Mouse (Mus musculus) heart, embryonic 12.5 days (tissue): ENCODE data around the gene Esrrb. TPM values are rescaled to one million over a fixed set of nuclear protein-coding genes. Genes with fewer than 3 reads are reported as not detected.

Source experiments
- ATAC-seq: fragments of 200-750 bp; cut with Nextera tagmentation; 2 replicates; pipeline ENCODE4 v1.8.0; 2017; ENCODE audit warnings: moderate TSS enrichment, moderate library complexity; ENCODE audit not compliant: insufficient number of reproducible peaks, low FRiP score
- H3K27ac ChIP-seq: fragments of 300-500 bp; sonication (generic); 2 replicates; pipeline ENCODE4 v1.5.1; 2016; ENCODE audit warnings: mild to moderate bottlenecking, moderate library complexity; ENCODE audit not compliant: poor library complexity, severe bottlenecking
- H3K27me3 ChIP-seq: fragments of 300-500 bp; sonication (generic); replicated peaks from 2 replicates; pipeline ENCODE4 v1.6.1; 2016; ENCODE audit warnings: mild to moderate bottlenecking, moderate library complexity
- H3K36me3 ChIP-seq: fragments of 300-500 bp; sonication (generic); 2 replicates; pipeline ENCODE4 v1.6.1; 2016; ENCODE audit warnings: mild to moderate bottlenecking, moderate library complexity
- H3K4me1 ChIP-seq: fragments of 300-500 bp; sonication (generic); replicated peaks from 2 replicates; pipeline ENCODE4 v1.6.1; 2016; ENCODE audit warnings: mild to moderate bottlenecking
- H3K4me2 ChIP-seq: fragments of 300-500 bp; sonication (generic); 2 replicates; pipeline ENCODE4 v1.6.1; 2016; ENCODE audit warnings: mild to moderate bottlenecking, moderate library complexity
- H3K4me3 ChIP-seq: fragments of 300-500 bp; sonication (generic); 2 replicates; pipeline ENCODE4 v1.5.1; 2016; ENCODE audit warnings: mild to moderate bottlenecking
- H3K9ac ChIP-seq: fragments of 300-500 bp; sonication (generic); 2 replicates; pipeline ENCODE4 v1.6.1; 2016; ENCODE audit warnings: mild to moderate bottlenecking, moderate library complexity
- H3K9me3 ChIP-seq: fragments of 300-500 bp; sonication (generic); replicated peaks from 2 replicates; pipeline ENCODE4 v1.6.1; 2016; ENCODE audit warnings: mild to moderate bottlenecking, moderate library complexity
- WGBS: fragments of 180-500 bp; shearing (Covaris S2); methylation state at CpG from one replicate; pipeline ENCODE4 v1.1.7; 2016; 5-methylcytosine and 5-hydroxymethylcytosine counted together
- polyA plus RNA-seq: library from polyadenylated mRNA; unstranded; fragments of >200 nt; fragmentation: Nextera tagmentation; extraction: Ambion mirVana; gene quantifications from 2 replicates; pipeline ENCODE4 v1.2.1, GENCODE M21; 2016

Esrrb gene
- polyA plus RNA-seq, 1 experiment from 2014 or later, result 3.5 TPM

GRCm38 (mm10) chr12:86517721-86518120, 156.8 kb downstream of the Esrrb start:
- peaks cover 5% of the 10 kb centered on the region for H3K9me3 ChIP-seq
- peaks cover 8% of the 10 kb centered on the region for H3K36me3 ChIP-seq
- no peak overlapping the region for H3K9ac ChIP-seq
- H3K27ac ChIP-seq, result no peak overlapping the region
- no peak for ATAC-seq
- H3K4me3 ChIP-seq, result no peak overlapping the region
- no peak overlapping the region for H3K4me2 ChIP-seq
- peaks cover 10% of the 10 kb centered on the region for H3K4me1 ChIP-seq
- 59% methylated on average over 6 of the region's 6 CpGs for WGBS
- peaks cover 17% of the 10 kb centered on the region for H3K27me3 ChIP-seq

- H3K4me3 ChIP-seq, result no peak overlapping the region
- 23% methylated on average over 18 of the region's 18 CpGs for WGBS
- H3K9ac ChIP-seq, result no peak overlapping the region
These were observed 157.8 kb downstream of the Esrrb start for GRCm38 (mm10) chr12:86518746-86519145.

GRCm38 (mm10) chr12:86534283-86534682, 173.4 kb downstream of the Esrrb start:
- Histone ChIP-seq H3K9ac (no peak overlapping the region), H3K4me1 (no peaks in the 10 kb centered on the region), H3K9me3 (no peaks in the 10 kb centered on the region), H3K27ac (no peak overlapping the region), H3K4me2 (no peak overlapping the region), H3K36me3 (no peaks in the 10 kb centered on the region), H3K4me3 (no peak overlapping the region), H3K27me3 (no peaks in the 10 kb centered on the region)
- no peak for ATAC-seq
- 57% methylated on average over 2 of the region's 2 CpGs for WGBS

More at GRCm38 (mm10) chr12:86518746-86519145, 157.8 kb downstream of the Esrrb start:
- Histone ChIP-seq H3K36me3 (peaks cover 8% of the 10 kb centered on the region), H3K27me3 (peaks cover 17% of the 10 kb centered on the region), H3K4me2 (no peak overlapping the region), H3K27ac (no peak overlapping the region), H3K4me1 (peaks cover 14% of the 10 kb centered on the region), H3K9me3 (peaks cover 5% of the 10 kb centered on the region)
- no peak for ATAC-seq

- no peak overlapping the region for H3K27ac ChIP-seq
- H3K27me3 ChIP-seq, result peaks cover 4% of the 10 kb centered on the region; the same call in 1 of the 2 replicates
- H3K36me3 ChIP-seq, result no peaks in the 10 kb centered on the region
- no peak overlapping the region for H3K4me3 ChIP-seq
- no peak overlapping the region for H3K9ac ChIP-seq
- no peaks in the 10 kb centered on the region for H3K4me1 ChIP-seq
- no peak overlapping the region for H3K4me2 ChIP-seq
- ATAC-seq, result no peak
- H3K9me3 ChIP-seq, result no peaks in the 10 kb centered on the region
These were observed 176.9 kb downstream of the Esrrb start for GRCm38 (mm10) chr12:86537799-86538198.

- no peak for ATAC-seq
- H3K9me3 ChIP-seq, result no peaks in the 10 kb centered on the region
- peaks cover 4% of the 10 kb centered on the region; the same call in 1 of the 2 replicates for H3K27me3 ChIP-seq
- H3K4me3 ChIP-seq, result no peak overlapping the region
- no peaks in the 10 kb centered on the region for H3K36me3 ChIP-seq
- no peaks in the 10 kb centered on the region for H3K4me1 ChIP-seq
- 43% methylated on average over 4 of the region's 4 CpGs for WGBS
- no peak overlapping the region for H3K27ac ChIP-seq
- no peak overlapping the region for H3K9ac ChIP-seq
- H3K4me2 ChIP-seq, result no peak overlapping the region
These were observed 177.8 kb downstream of the Esrrb start for GRCm38 (mm10) chr12:86538711-86539110.

DNA sequence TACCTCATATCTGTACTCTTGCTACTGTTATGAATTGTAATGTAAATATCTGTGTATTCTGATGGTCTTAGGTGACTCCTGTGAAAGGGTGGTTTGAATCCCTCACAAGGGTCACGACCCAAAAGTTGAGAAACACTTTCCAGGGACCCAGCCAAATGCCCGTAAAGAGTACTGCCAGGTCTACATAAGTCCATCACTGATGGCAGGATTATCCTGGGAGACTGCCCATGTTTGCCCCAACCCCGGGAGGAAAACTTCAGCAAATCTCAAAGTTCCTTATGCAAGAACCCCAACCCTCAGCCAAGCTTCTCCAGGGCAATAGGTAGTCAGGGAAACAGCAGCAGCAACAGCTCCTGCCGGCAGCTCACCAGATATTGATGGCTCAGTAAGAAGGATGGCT, 178.6 kb downstream of the Esrrb start:
- Histone ChIP-seq H3K4me1 (no peaks in the 10 kb centered on the region), H3K27ac (no peak overlapping the region), H3K4me2 (no peak overlapping the region), H3K36me3 (no peaks in the 10 kb centered on the region), H3K4me3 (no peak overlapping the region), H3K9me3 (no peaks in the 10 kb centered on the region), H3K27me3 (peaks cover 4% of the 10 kb centered on the region; the same call in 1 of the 2 replicates), H3K9ac (no peak overlapping the region)
- 66% methylated on average over 4 of the region's 4 CpGs for WGBS
- no peak for ATAC-seq

GRCm38 (mm10) chr12:86547808-86548207, 186.9 kb downstream of the Esrrb start:
- no peaks in the 10 kb centered on the region for H3K9me3 ChIP-seq

GRCm38 (mm10) chr12:86553037-86553436, 192.1 kb downstream of the Esrrb start:
- Histone ChIP-seq H3K4me3 (no peak overlapping the region), H3K27ac (no peak overlapping the region), H3K4me2 (no peak overlapping the region), H3K27me3 (peaks cover 5% of the 10 kb centered on the region), H3K9me3 (no peaks in the 10 kb centered on the region), H3K36me3 (no peaks in the 10 kb centered on the region), H3K4me1 (no peaks in the 10 kb centered on the region), H3K9ac (no peak overlapping the region)
- ATAC-seq, result no peak
- WGBS, result 72% methylated on average over 10 of the region's 10 CpGs

More at GRCm38 (mm10) chr12:86547808-86548207, 186.9 kb downstream of the Esrrb start:
- H3K27ac ChIP-seq, result no peak overlapping the region
- no peaks in the 10 kb centered on the region for H3K4me1 ChIP-seq
- peaks cover 14% of the 10 kb centered on the region; the same call in 1 of the 2 replicates for H3K27me3 ChIP-seq
- H3K4me2 ChIP-seq, result no peak overlapping the region
- 22% methylated on average over 8 of the region's 8 CpGs for WGBS
- ATAC-seq, result no peak
- H3K9ac ChIP-seq, result no peak overlapping the region
- no peaks in the 10 kb centered on the region for H3K36me3 ChIP-seq
- no peak overlapping the region for H3K4me3 ChIP-seq

DNA sequence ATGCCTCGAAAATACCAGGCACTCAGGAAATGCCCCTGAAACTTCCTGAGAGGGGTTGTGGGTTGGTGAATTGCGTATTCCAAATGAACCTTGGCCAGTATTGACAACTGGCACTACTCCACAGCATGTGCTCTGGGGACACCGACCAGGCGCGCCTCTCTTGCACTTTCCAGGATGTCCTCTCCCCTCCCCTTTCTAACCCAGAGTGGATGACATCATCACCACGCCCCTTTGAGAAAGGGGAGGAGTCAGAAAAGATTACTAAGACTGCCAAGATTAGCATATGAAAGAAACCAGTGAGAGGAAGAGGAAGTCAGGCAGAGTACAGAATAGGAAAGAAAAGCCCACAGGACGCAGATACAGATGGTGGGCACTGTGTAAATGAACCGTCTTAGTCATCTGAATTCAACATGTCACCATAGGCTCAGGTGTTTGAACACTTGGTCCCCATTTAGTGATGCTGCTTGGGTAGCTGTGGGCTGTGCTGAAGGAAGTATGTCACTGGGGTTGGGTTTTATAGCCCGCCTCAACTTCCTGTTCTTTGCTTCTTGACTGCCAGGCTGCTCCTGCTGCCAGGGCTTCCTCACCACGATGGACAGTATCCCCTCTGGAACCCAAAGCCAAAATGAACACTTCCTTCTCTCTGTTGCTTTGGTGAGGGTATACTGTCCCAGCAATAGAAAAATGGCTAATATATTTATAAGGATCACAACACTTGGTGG, 196.0 kb downstream of the Esrrb start:
- H3K27me3 ChIP-seq, result no peaks in the 10 kb centered on the region; the same call in 1 of the 2 replicates
- 32% methylated on average over 10 of the region's 10 CpGs for WGBS
- no peaks in the 10 kb centered on the region for H3K36me3 ChIP-seq
- no peak overlapping the region for H3K4me2 ChIP-seq
- peak; percentile 36; the same call in 1 of the 2 replicates for ATAC-seq
- H3K27ac ChIP-seq, result no peak overlapping the region
- no peak overlapping the region for H3K4me3 ChIP-seq
- no peaks in the 10 kb centered on the region for H3K4me1 ChIP-seq
- no peak overlapping the region for H3K9ac ChIP-seq
- 0 out of 2 replicates have a peak, but pooled peaks cover 2% of the 10 kb centered on the region for H3K9me3 ChIP-seq

- no peaks in the 10 kb centered on the region; the same call in 1 of the 2 replicates for H3K27me3 ChIP-seq
- no peaks in the 10 kb centered on the region for H3K36me3 ChIP-seq
- WGBS, result 87% methylated on average over 9 of the region's 9 CpGs
- no peak overlapping the region for H3K4me2 ChIP-seq
- H3K27ac ChIP-seq, result no peak overlapping the region
- no peak overlapping the region for H3K9ac ChIP-seq
- H3K4me3 ChIP-seq, result no peak overlapping the region
- ATAC-seq, result no peak
- H3K4me1 ChIP-seq, result peaks cover 3% of the 10 kb centered on the region; the same call in 1 of the 2 replicates
- 0 out of 2 replicates have a peak, but pooled peaks cover 2% of the 10 kb centered on the region for H3K9me3 ChIP-seq
These were observed 198.0 kb downstream of the Esrrb start for GRCm38 (mm10) chr12:86558889-86559288.

GRCm38 (mm10) chr12:86562705-86563104, 201.8 kb downstream of the Esrrb start:
- 49% methylated on average over 3 of the region's 3 CpGs for WGBS

More at GRCm38 (mm10) chr12:86562705-86563104, 201.8 kb downstream of the Esrrb start:
- H3K27ac ChIP-seq, result no peak overlapping the region
- 0 out of 2 replicates have a peak, but pooled peaks cover 2% of the 10 kb centered on the region for H3K9me3 ChIP-seq
- no peak overlapping the region for H3K4me2 ChIP-seq
- no peaks in the 10 kb centered on the region for H3K27me3 ChIP-seq
- H3K4me3 ChIP-seq, result no peak overlapping the region
- no peak for ATAC-seq
- peaks cover 3% of the 10 kb centered on the region; the same call in 1 of the 2 replicates for H3K4me1 ChIP-seq
- H3K36me3 ChIP-seq, result no peaks in the 10 kb centered on the region
- no peak overlapping the region for H3K9ac ChIP-seq
